Mouse (Mus musculus) neural tube, embryonic 12.5 days (tissue): ENCODE results near the gene Yod1. TPM values are rescaled to one million over a fixed set of nuclear protein-coding genes. Genes with fewer than 3 reads are reported as not detected.

Experiments used
- ATAC-seq: fragments of 200-750 bp; cut with Nextera tagmentation; 2 replicates; pipeline ENCODE4 v1.8.0; 2017; ENCODE audit warnings: low read depth, mild to moderate bottlenecking, moderate TSS enrichment, moderate library complexity; ENCODE audit not compliant: low FRiP score
- H3K27ac ChIP-seq: fragments of 300-500 bp; sonication (generic); 2 replicates; pipeline ENCODE4 v1.5.1; 2016
- H3K27me3 ChIP-seq: fragments of 300-500 bp; sonication (generic); replicated peaks from 2 replicates; pipeline ENCODE4 v1.6.1; 2016; ENCODE audit warnings: mild to moderate bottlenecking
- H3K36me3 ChIP-seq: fragments of 300-500 bp; sonication (generic); 2 replicates; pipeline ENCODE4 v1.6.1; 2016; ENCODE audit warnings: mild to moderate bottlenecking
- H3K4me1 ChIP-seq: fragments of 300-500 bp; sonication (generic); 2 replicates; pipeline ENCODE4 v1.6.1; 2016
- H3K4me2 ChIP-seq: fragments of 300-500 bp; sonication (generic); replicated peaks from 2 replicates; pipeline ENCODE4 v1.6.1; 2016; ENCODE audit warnings: mild to moderate bottlenecking
- H3K4me3 ChIP-seq: fragments of 300-500 bp; sonication (generic); 2 replicates; pipeline ENCODE4 v1.5.1; 2016
- H3K9ac ChIP-seq: fragments of 300-500 bp; sonication (generic); 2 replicates; pipeline ENCODE4 v1.6.1; 2016; ENCODE audit warnings: mild to moderate bottlenecking
- H3K9me3 ChIP-seq: fragments of 300-500 bp; sonication (generic); 2 replicates; pipeline ENCODE4 v1.6.1; 2016; ENCODE audit warnings: mild to moderate bottlenecking
- WGBS: fragments of 180-500 bp; shearing (Covaris S2); methylation state at CpG from one replicate; pipeline ENCODE4 v1.1.7; 2016; 5-methylcytosine and 5-hydroxymethylcytosine counted together
- polyA plus RNA-seq: library from polyadenylated mRNA; unstranded; fragments of >200 nt; fragmentation: Nextera tagmentation; extraction: Ambion mirVana; gene quantifications from 2 replicates; pipeline ENCODE4 v1.2.1, GENCODE M21; 2016

Yod1 gene
- polyA plus RNA-seq, 1 experiment from 2014 or later, result 18.6 TPM

DNA sequence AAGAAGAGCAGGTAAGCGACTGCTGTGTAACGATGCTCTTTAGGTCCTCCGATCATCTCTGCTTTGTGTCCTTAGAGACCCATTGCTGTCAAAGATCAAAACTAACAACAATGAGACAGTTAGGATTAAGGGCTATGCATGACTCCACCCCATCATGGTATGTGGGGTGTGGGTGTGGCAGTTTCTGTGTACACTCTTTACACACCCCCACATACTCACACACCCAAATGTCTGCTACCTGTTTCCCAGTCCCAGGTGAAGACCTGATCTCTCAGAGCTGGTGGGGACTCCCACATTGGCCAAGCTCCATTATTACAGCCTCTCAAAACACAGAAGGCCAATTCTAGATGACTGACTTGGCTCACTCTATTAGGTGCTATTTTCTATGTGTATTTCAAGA is 28.5 kb downstream of the Yod1 start:
- ATAC-seq, result no peak
- no peak overlapping the region for H3K4me2 ChIP-seq
- H3K4me3 ChIP-seq, result no peak overlapping the region
- WGBS, result 97% methylated on average over 3 of the region's 3 CpGs
- H3K9ac ChIP-seq, result no peak overlapping the region
- H3K27ac ChIP-seq, result no peak overlapping the region
- no peaks in the 10 kb centered on the region for H3K27me3 ChIP-seq
- H3K4me1 ChIP-seq, result no peaks in the 10 kb centered on the region
- no peaks in the 10 kb centered on the region for H3K9me3 ChIP-seq
- no peaks in the 10 kb centered on the region for H3K36me3 ChIP-seq

DNA sequence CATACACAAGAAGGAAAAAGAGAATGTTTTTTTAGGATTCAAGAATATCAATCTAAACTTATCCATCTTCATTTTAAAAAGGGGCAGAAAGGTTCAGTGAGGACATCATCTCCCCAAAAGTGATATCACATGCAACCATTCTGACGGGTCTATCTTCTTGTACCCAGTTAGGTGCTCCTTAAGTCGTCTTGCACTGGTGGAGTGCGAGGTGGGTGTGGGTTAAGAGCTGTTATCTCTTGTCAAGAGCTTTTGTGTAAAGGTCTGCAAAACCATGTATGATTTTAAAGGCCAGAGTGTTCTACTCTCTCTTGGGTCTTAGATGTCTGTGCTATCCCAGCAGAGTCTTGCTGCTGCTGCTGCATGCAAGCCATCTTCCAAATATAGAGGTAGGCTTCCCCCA is 29.7 kb downstream of the Yod1 start:
- WGBS, result 90% methylated on average over 3 of the region's 3 CpGs
- Histone ChIP-seq H3K4me3 (no peak overlapping the region), H3K4me1 (no peaks in the 10 kb centered on the region), H3K27me3 (no peaks in the 10 kb centered on the region), H3K4me2 (no peak overlapping the region), H3K9ac (no peak overlapping the region), H3K36me3 (no peaks in the 10 kb centered on the region), H3K27ac (no peak overlapping the region), H3K9me3 (no peaks in the 10 kb centered on the region)
- no peak for ATAC-seq

- H3K27ac ChIP-seq, result no peak overlapping the region
- WGBS, result 87% methylated on average over 9 of the region's 9 CpGs
Observed at GRCm38 (mm10) chr1:130759689-130760088, 42.6 kb downstream of the Yod1 start.

GRCm38 (mm10) chr1:130761597-130761996 is 44.5 kb downstream of the Yod1 start:
- Histone ChIP-seq H3K4me1 (no peaks in the 10 kb centered on the region), H3K9me3 (no peaks in the 10 kb centered on the region), H3K27me3 (no peaks in the 10 kb centered on the region), H3K9ac (no peak overlapping the region), H3K4me2 (no peak overlapping the region), H3K27ac (no peak overlapping the region), H3K4me3 (no peak overlapping the region), H3K36me3 (no peaks in the 10 kb centered on the region)
- ATAC-seq, result no peak
- 94% methylated on average over 1 of the region's 1 CpGs for WGBS

More at GRCm38 (mm10) chr1:130759689-130760088, 42.6 kb downstream of the Yod1 start:
- Histone ChIP-seq H3K9ac (no peak overlapping the region), H3K36me3 (no peaks in the 10 kb centered on the region), H3K4me3 (no peak overlapping the region), H3K9me3 (no peaks in the 10 kb centered on the region), H3K4me1 (no peaks in the 10 kb centered on the region), H3K27me3 (no peaks in the 10 kb centered on the region), H3K4me2 (no peak overlapping the region)
- no peak for ATAC-seq

DNA sequence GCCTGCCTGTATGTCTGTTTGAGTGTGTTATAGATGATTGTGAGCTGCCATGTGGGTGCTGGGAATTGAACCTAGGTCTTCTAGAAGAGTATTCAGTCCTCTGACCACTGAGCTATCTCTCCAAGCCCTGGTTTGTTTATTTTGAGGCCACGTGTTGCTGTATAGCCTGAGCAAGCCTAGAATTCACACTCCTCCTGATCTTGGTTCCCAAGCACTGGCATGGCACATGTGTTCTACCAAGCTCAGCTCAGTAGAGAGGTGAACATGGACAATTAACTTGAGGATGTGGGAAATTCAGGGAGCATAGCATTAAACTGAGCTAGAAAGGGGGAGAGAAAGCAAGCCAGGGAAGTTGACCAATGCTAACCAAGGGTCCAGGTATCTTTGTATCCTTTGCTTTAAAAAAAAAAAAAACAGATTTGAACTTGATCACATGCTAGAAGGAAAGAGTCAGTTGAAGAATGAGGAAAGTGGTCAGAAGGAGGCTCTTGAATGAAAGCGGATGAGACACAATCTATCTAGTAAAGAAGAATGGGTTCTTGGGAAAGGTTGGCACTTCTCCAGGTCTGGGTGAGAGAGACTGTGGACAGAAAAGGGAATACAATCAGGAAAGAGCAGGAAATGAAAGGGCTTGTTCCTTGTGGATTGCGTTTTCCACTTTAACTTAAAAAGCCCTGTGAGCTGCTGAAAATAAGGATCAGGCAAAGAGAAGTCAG is 45.1 kb downstream of the Yod1 start:
- WGBS, result 88% methylated on average over 3 of the region's 3 CpGs
- Histone ChIP-seq H3K4me3 (no peak overlapping the region), H3K4me2 (no peak overlapping the region), H3K27me3 (no peaks in the 10 kb centered on the region), H3K9ac (no peak overlapping the region), H3K27ac (no peak overlapping the region), H3K4me1 (no peaks in the 10 kb centered on the region), H3K9me3 (no peaks in the 10 kb centered on the region), H3K36me3 (no peaks in the 10 kb centered on the region)
- no peak for ATAC-seq

DNA sequence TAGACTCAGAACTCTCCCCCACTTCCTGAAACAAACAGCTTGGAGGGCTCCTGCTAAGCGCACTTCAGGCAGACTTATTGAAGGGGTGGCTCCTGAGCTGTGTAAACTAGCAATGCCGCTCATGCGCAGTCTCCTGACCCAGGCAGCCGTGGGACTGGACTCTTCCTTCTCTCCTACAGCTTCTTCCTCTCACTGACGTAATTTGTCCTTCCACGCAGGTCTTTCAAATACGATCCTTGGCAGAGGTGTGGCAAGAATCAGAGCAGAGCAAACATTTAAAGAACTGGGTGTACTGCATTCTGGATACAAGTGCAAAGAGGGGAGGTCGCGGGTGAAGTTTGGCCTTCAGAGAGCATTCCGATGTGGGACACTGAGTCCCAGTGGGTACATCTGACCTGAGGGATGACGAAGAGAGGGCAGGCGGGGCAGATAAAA is 46.9 kb downstream of the Yod1 start:
- Histone ChIP-seq H3K27ac (no peak overlapping the region), H3K4me3 (no peak overlapping the region), H3K9ac (no peak overlapping the region), H3K4me2 (no peak overlapping the region), H3K4me1 (no peaks in the 10 kb centered on the region), H3K9me3 (no peaks in the 10 kb centered on the region), H3K36me3 (no peaks in the 10 kb centered on the region), H3K27me3 (no peaks in the 10 kb centered on the region)
- no peak for ATAC-seq
- 87% methylated on average over 12 of the region's 12 CpGs for WGBS

DNA sequence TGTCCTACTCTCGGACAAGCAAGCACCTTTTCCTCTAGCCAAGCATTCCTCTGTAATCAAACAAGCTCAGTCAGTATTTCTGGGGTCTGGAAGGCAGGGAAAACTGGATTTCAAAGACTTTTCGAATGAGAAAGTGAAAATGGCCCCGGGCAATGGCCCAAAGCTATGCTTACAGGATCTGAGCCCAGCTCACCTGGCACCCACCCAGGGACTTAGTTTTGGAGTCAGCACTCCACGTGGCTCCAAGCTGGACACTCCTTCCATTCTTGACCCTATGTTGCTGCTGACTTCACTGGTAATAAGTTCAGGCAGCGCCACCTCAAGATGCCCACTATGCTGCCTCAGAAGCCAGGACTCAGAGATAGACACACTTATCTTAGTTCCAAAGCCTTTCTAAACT is 49.9 kb downstream of the Yod1 start:
- Histone ChIP-seq H3K4me2 (no peak overlapping the region), H3K27ac (no peak overlapping the region), H3K9ac (no peak overlapping the region), H3K4me3 (no peak overlapping the region), H3K27me3 (no peaks in the 10 kb centered on the region), H3K36me3 (no peaks in the 10 kb centered on the region), H3K4me1 (no peaks in the 10 kb centered on the region), H3K9me3 (no peaks in the 10 kb centered on the region)
- 84% methylated on average over 5 of the region's 5 CpGs for WGBS
- ATAC-seq, result no peak

DNA sequence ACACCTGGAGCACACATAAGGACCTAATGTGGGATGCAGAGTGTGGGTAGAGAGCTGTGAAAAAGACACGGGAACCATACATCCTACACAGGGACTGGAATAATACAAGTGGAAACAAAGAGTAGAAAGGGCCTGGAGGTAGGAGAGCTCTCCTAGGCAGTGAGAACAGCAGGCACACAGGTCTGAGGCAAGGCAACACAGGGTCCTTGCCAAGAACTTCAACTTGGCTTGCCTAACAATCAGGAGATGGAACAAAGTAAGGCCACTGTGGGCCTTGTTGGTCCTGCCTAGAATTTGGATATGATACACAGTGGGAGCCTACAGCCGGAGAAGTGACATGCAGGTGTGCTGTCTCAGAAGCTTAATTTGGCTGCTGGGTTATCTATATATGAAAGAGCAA is 52.8 kb downstream of the Yod1 start:
- Histone ChIP-seq H3K4me3 (no peak overlapping the region), H3K27me3 (no peaks in the 10 kb centered on the region), H3K4me2 (no peak overlapping the region), H3K36me3 (no peaks in the 10 kb centered on the region), H3K9me3 (no peaks in the 10 kb centered on the region), H3K27ac (no peak overlapping the region), H3K9ac (no peak overlapping the region), H3K4me1 (no peaks in the 10 kb centered on the region)
- ATAC-seq, result no peak
- 92% methylated on average over 2 of the region's 2 CpGs for WGBS

GRCm38 (mm10) chr1:130770487-130770886 is 53.4 kb downstream of the Yod1 start:
- H3K27me3 ChIP-seq, result no peaks in the 10 kb centered on the region
- H3K4me2 ChIP-seq, result no peak overlapping the region
- no peak overlapping the region for H3K9ac ChIP-seq
- 90% methylated on average over 4 of the region's 4 CpGs for WGBS
- H3K27ac ChIP-seq, result no peak overlapping the region
- no peaks in the 10 kb centered on the region for H3K9me3 ChIP-seq
- H3K4me1 ChIP-seq, result no peaks in the 10 kb centered on the region
- no peak overlapping the region for H3K4me3 ChIP-seq
- no peaks in the 10 kb centered on the region for H3K36me3 ChIP-seq
- ATAC-seq, result no peak

- WGBS, result 78% methylated on average over 3 of the region's 3 CpGs
- no peak overlapping the region for H3K9ac ChIP-seq
- no peaks in the 10 kb centered on the region for H3K4me1 ChIP-seq
- no peak for ATAC-seq
- no peak overlapping the region for H3K4me2 ChIP-seq
- no peak overlapping the region for H3K27ac ChIP-seq
- H3K27me3 ChIP-seq, result no peaks in the 10 kb centered on the region
- H3K9me3 ChIP-seq, result no peaks in the 10 kb centered on the region
- no peak overlapping the region for H3K4me3 ChIP-seq
- H3K36me3 ChIP-seq, result no peaks in the 10 kb centered on the region
Observed at GRCm38 (mm10) chr1:130770981-130771494, 53.9 kb downstream of the Yod1 start.

Other genes starting within 250 kb of the Yod1 start
- not detected in 2 replicates for gene Zp3r, start 87.7 kb upstream of the Yod1 start, polyA plus RNA-seq
- gene C4bp, start 55.7 kb upstream of the Yod1 start, polyA plus RNA-seq, result 0.06 TPM in 1 of 2 replicates, not detected in the other
- gene Gm29427, start 1.5 kb upstream of the Yod1 start, polyA plus RNA-seq, result not detected in 2 replicates
- 14.9 and 16.1 TPM in 2 replicates for gene Pfkfb2, start 11.9 kb downstream of the Yod1 start, polyA plus RNA-seq
- 0.51 and 0.86 TPM in 2 replicates for gene AA986860, start 14.6 kb downstream of the Yod1 start, polyA plus RNA-seq
- not detected in 2 replicates for gene Fcamr, start 83.6 kb downstream of the Yod1 start, polyA plus RNA-seq
- gene Pigr, start 109.4 kb downstream of the Yod1 start, polyA plus RNA-seq, result not detected in 2 replicates
- not detected in 2 replicates for gene Fcmr, start 148.3 kb downstream of the Yod1 start, polyA plus RNA-seq
- not detected in 2 replicates for gene Il24, start 170.1 kb downstream of the Yod1 start, polyA plus RNA-seq
- not detected in 2 replicates for gene Il20, start 194.1 kb downstream of the Yod1 start, polyA plus RNA-seq
- gene Il19, start 222.8 kb downstream of the Yod1 start, polyA plus RNA-seq, result not detected in 2 replicates